Mouse (Mus musculus): ENCODE measurements around the gene Vmn1r137.
"Not testable (repeated sequence)": the region's sequence is repeated elsewhere in the genome, so short reads cannot be mapped to it uniquely, and the experiment has no call there.

The Vmn1r137 gene

GRCm38 (mm10) chr7:21994287-21994686 lies at the start of gene Vmn1r137:
TSS of gene Vmn1r137 (plus strand) at chr7:21994587.
- not testable (repeated sequence) for DNase-seq (ENCODE audit: low spot score)

- not testable (repeated sequence) for DNase-seq (ENCODE audit: low spot score)
These were observed 34.4 kb downstream of the Vmn1r137 start, which contains the start of gene Vmn1r138 for GRCm38 (mm10) chr7:22028797-22029196. TSS of gene Vmn1r138 (minus strand) at chr7:22028897.

All from lung, postnatal 25 days (tissue).